8 mouse cellular contexts compared by ENCODE assay signal in genomic region chr12:25101389-25101788, GRCm38 (mm10). TPM values are rescaled to one million over a fixed set of nuclear protein-coding genes. Genes with fewer than 3 reads are reported as not detected.
DNase-seq lines count a peak whose midpoint lies in the region; ATAC-seq lines count a peak whose summit lies in the region.

No protein-coding gene starts in this region.

- peak overlapping the region; percentile 83 for H3K27ac ChIP-seq in hindbrain, embryonic 11.5 days (ENCODE audit: low read depth, low read length)
- peak overlapping the region; percentile 99 for H3K27ac ChIP-seq in limb, embryonic 12.5 days

- WGBS in hindbrain, embryonic 11.5 days, result 11% methylated on average over 5 of the region's 5 CpGs
- 15% methylated on average over 5 of the region's 5 CpGs for WGBS in limb, embryonic 12.5 days

- H3K36me3 ChIP-seq in hindbrain, embryonic 11.5 days (ENCODE audit: control insufficient read depth, insufficient read depth, low read length), result no peaks in the 10 kb centered on the region
- H3K36me3 ChIP-seq in limb, embryonic 12.5 days, result no peaks in the 10 kb centered on the region

- no peaks in the 10 kb centered on the region for H3K27me3 ChIP-seq in hindbrain, embryonic 11.5 days (ENCODE audit: control insufficient read depth, insufficient read depth, low read length)
- no peaks in the 10 kb centered on the region for H3K27me3 ChIP-seq in limb, embryonic 12.5 days

- ATAC-seq in hindbrain, embryonic 11.5 days (ENCODE audit: low FRiP score), result no peak
- no peak for ATAC-seq in limb, embryonic 12.5 days (ENCODE audit: insufficient number of reproducible peaks, insufficient read depth, low FRiP score, low TSS enrichment, low read depth)
- ATAC-seq in inflammation-experienced regulatory T-cells, adult 6 months, result no peak

- H3K9me3 ChIP-seq in hindbrain, embryonic 11.5 days (ENCODE audit: control insufficient read depth, low read length), result no peaks in the 10 kb centered on the region
- H3K9me3 ChIP-seq in limb, embryonic 12.5 days, result no peaks in the 10 kb centered on the region

- no peak overlapping the region for H3K9ac ChIP-seq in hindbrain, embryonic 11.5 days (ENCODE audit: low read depth, low read length)
- H3K9ac ChIP-seq in limb, embryonic 12.5 days (replicated peaks), result no peak overlapping the region; the same call in 1 of the 2 replicates

- peaks cover 13% of the 10 kb centered on the region; the same call in 1 of the 2 replicates for H3K4me1 ChIP-seq in hindbrain, embryonic 11.5 days (replicated peaks; ENCODE audit: control insufficient read depth, insufficient read depth, low read length)
- H3K4me1 ChIP-seq in limb, embryonic 12.5 days (replicated peaks), result peaks cover 36% of the 10 kb centered on the region

- no peak overlapping the region for H3K4me3 ChIP-seq in hindbrain, embryonic 11.5 days (ENCODE audit: low read depth, low read length)
- H3K4me3 ChIP-seq in limb, embryonic 12.5 days (replicated peaks), result peak overlapping the region; percentile 59

- H3K4me2 ChIP-seq in hindbrain, embryonic 11.5 days (replicated peaks; ENCODE audit: low read depth, low read length), result peak overlapping the region; percentile 95
- H3K4me2 ChIP-seq in limb, embryonic 12.5 days, result peak overlapping the region; percentile 80

- DNase-seq in cerebellum, adult 11-12 months, result peak; percentile 12
- DNase-seq in cerebellum, adult 11 months, result no peak
- DNase-seq in embryo, embryonic 11 days, result peak; percentile 59
- DNase-seq in hindbrain, embryonic 11.5 days (ENCODE audit: low spot score), result peak; percentile 45
- DNase-seq in neural tube, embryonic 10.5 days (ENCODE audit: extremely low spot score, low spot score), result peak; percentile 62
- no peak for DNase-seq in layer of hippocampus, postnatal 25 days (ENCODE audit: extremely low spot score in 1 of 2, low spot score in 1 of 2)

RNA-seq across cellular contexts. Expression of gene Id2, which starts 4.4 kb away (rescaled TPM):
- polyA plus RNA-seq in hindbrain, embryonic 11.5 days (2014; fragmentation: Nextera tagmentation; extraction: Ambion mirVana), result 394 and 397 TPM in 2 replicates
- 370 and 373 TPM in 2 replicates for polyA plus RNA-seq in limb, embryonic 12.5 days (2016; fragmentation: Nextera tagmentation; extraction: Ambion mirVana)
- polyA plus RNA-seq in inflammation-experienced regulatory T-cells, adult 6 months (2017; shearing (Covaris generic)), result 1,000 to 10,000 TPM in 1 of 3 experiments, 100 to 1,000 TPM in 2; 414 to 1,496 (median 414) TPM
- 100 to 1,000 TPM in 1 of 2 experiments, 10 to 100 TPM in 1; 91.6 to 124 TPM for total RNA-seq in layer of hippocampus, postnatal 25 days (2021)

Comparison
In these comparisons a context has a peak if more than half of its experiments do, and no peak if none do; other contexts are left out.
1. DNase-seq: peak in cerebellum, adult 11-12 months (single experiment), embryo, embryonic 11 days (single experiment), hindbrain, embryonic 11.5 days (single experiment) and neural tube, embryonic 10.5 days (single experiment); none in cerebellum, adult 11 months (single experiment) and layer of hippocampus, postnatal 25 days (0 of 2).